Mouse (Mus musculus) E14TG2a.4 (cell line): ENCODE results near the gene Nebl.

Experiments
- CTCF ChIP-seq: conservative IDR thresholded peaks from 2 replicates; pipeline ENCODE4 v1.5.1; 2014; ENCODE audit warnings: low read length
- NANOG ChIP-seq: IDR thresholded peaks from 2 replicates; pipeline ENCODE4 v1.6.1; 2014; ENCODE audit warnings: borderline replicate concordance, low read length, mixed read lengths
- POU5F1 ChIP-seq: IDR thresholded peaks from 2 replicates; pipeline ENCODE4 v1.6.1; 2014; ENCODE audit warnings: low read length, borderline replicate concordance

GRCm38 (mm10) chr2:17610259-17610658 is 121.0 kb downstream of the Nebl start:
- TF ChIP-seq CTCF (no peak), NANOG (no peak), POU5F1 (no peak)
